9 mouse cellular contexts compared by ENCODE assay signal in genomic region chr11:16831974-16832464, GRCm38 (mm10).
DNase-seq lines count a peak whose midpoint lies in the region; ATAC-seq and TF ChIP-seq lines count a peak whose summit lies in the region.
"Had no signal": no experiment of that assay in that cellular context is flagged by ENCODE, and none has a peak within 500 bp of the region (broad histone marks: within the 10 kb centered on the region; RNA-seq: fewer than 3 reads in every experiment).

No protein-coding gene starts in this region.

- H3K27ac ChIP-seq in heart, adult 2 months: no peak overlapping the region
- peak overlapping the region; percentile 17; the same call in 1 of the 2 replicates for H3K27ac ChIP-seq in cortical plate, adult 2 months (ENCODE audit: insufficient read depth, low read length)
- H3K27ac ChIP-seq in hindbrain, embryonic 16.5 days (ENCODE audit: low read depth, low read length): peak overlapping the region; percentile 57; the same call in 1 of the 2 replicates
- H3K27ac ChIP-seq in midbrain, embryonic 16.5 days (ENCODE audit: low read length): no peak overlapping the region; the same call in 1 of the 2 replicates

- H3K9me3 ChIP-seq in hindbrain, embryonic 16.5 days (ENCODE audit: control insufficient read depth, low read length): no peaks in the 10 kb centered on the region
- no peaks in the 10 kb centered on the region for H3K9me3 ChIP-seq in midbrain, embryonic 16.5 days (replicated peaks; ENCODE audit: control insufficient read depth, low read length, poor library complexity, severe bottlenecking)

- H3K36me3 ChIP-seq in heart, adult 2 months (ENCODE audit: control insufficient read depth, insufficient read depth, low read length): no peaks in the 10 kb centered on the region
- no peaks in the 10 kb centered on the region for H3K36me3 ChIP-seq in hindbrain, embryonic 16.5 days (ENCODE audit: control insufficient read depth, insufficient read depth, low read length)
- H3K36me3 ChIP-seq in midbrain, embryonic 16.5 days (ENCODE audit: control insufficient read depth, insufficient read depth, low read length): no peaks in the 10 kb centered on the region

- intact Hi-C loops in heart, adult 2 months (cut with DNase I): no loop called here

- H3K9ac ChIP-seq in heart, adult 2 months (ENCODE audit: low read depth, low read length): no peak overlapping the region
- no peak overlapping the region for H3K9ac ChIP-seq in hindbrain, embryonic 16.5 days (ENCODE audit: low read depth, low read length)
- no peak overlapping the region for H3K9ac ChIP-seq in midbrain, embryonic 16.5 days (ENCODE audit: low read depth, low read length)

- DNase-seq in heart, adult 2 months: peak; percentile 39 to 45
- DNase-seq in heart, adult 8-10 months (ENCODE audit: low spot score): no peak
- no peak for DNase-seq in kidney, adult 9 months
- DNase-seq in adrenal gland, postnatal 10 days: no peak
- no peak for DNase-seq in cerebellum, postnatal 36 days

- H3K27me3 ChIP-seq in heart, adult 2 months (ENCODE audit: control insufficient read depth, insufficient read depth, low read length): no peaks in the 10 kb centered on the region
- no peaks in the 10 kb centered on the region for H3K27me3 ChIP-seq in hindbrain, embryonic 16.5 days (replicated peaks; ENCODE audit: control insufficient read depth, insufficient read depth, low read length)
- no peaks in the 10 kb centered on the region for H3K27me3 ChIP-seq in midbrain, embryonic 16.5 days (ENCODE audit: control insufficient read depth, insufficient read depth, low read depth, low read length)

- TF ChIP-seq EP300 in heart, adult 2 months (IDR thresholded peaks at IDR 0.05; ENCODE audit: insufficient read depth, low read depth, low read length): no peak

- no peak overlapping the region for H3K4me3 ChIP-seq in heart, adult 2 months
- no peak overlapping the region for H3K4me3 ChIP-seq in cortical plate, adult 2 months (ENCODE audit: insufficient read depth, low read length)
- H3K4me3 ChIP-seq in hindbrain, embryonic 16.5 days (ENCODE audit: low read length): no peak overlapping the region
- no peak overlapping the region for H3K4me3 ChIP-seq in midbrain, embryonic 16.5 days (ENCODE audit: low read depth, low read length)
- H3K4me3 ChIP-seq: myocyte had no signal

- no peaks in the 10 kb centered on the region for H3K79me2 ChIP-seq in heart, adult 2 months (replicated peaks; ENCODE audit: control insufficient read depth, insufficient read depth, low read length)

- 0 out of 2 replicates have a peak, but pooled peaks cover 1% of the 10 kb centered on the region for H3K4me1 ChIP-seq in heart, adult 2 months (ENCODE audit: control insufficient read depth, insufficient read depth, low read length)
- H3K4me1 ChIP-seq in cortical plate, adult 2 months (ENCODE audit: control insufficient read depth, insufficient read depth, low read length): no peaks in the 10 kb centered on the region; the same call in 1 of the 2 replicates
- no peaks in the 10 kb centered on the region for H3K4me1 ChIP-seq in hindbrain, embryonic 16.5 days (ENCODE audit: control insufficient read depth, insufficient read depth, low read depth, low read length)
- H3K4me1 ChIP-seq in midbrain, embryonic 16.5 days (ENCODE audit: control insufficient read depth, insufficient read depth, low read length): peaks cover 2% of the 10 kb centered on the region; the same call in 1 of the 2 replicates

- WGBS in heart, adult 2 months: 72% methylated on average over 5 of the region's 5 CpGs
- 64% methylated on average over 5 of the region's 5 CpGs for WGBS in hindbrain, embryonic 16.5 days
- 56% methylated on average over 5 of the region's 5 CpGs for WGBS in midbrain, embryonic 16.5 days

- no peak overlapping the region for H3K4me2 ChIP-seq in hindbrain, embryonic 16.5 days (ENCODE audit: low read length)
- H3K4me2 ChIP-seq in midbrain, embryonic 16.5 days (ENCODE audit: low read length): no peak overlapping the region

- no peak for TF ChIP-seq POLR2A in heart, adult 2 months (IDR thresholded peaks at IDR 0.05; ENCODE audit: insufficient read depth, low read depth, low read length)
- TF ChIP-seq POLR2A in cortical plate, adult 2 months (IDR thresholded peaks at IDR 0.05; ENCODE audit: extremely low read depth, insufficient read depth, low read length): no peak

- TF ChIP-seq CTCF in heart, adult 2 months (IDR thresholded peaks at IDR 0.05): no peak
- no peak for TF ChIP-seq CTCF in cortical plate, adult 2 months (IDR thresholded peaks at IDR 0.05; ENCODE audit: extremely low read depth, insufficient read depth, low read length)

- peak; percentile 93 for ATAC-seq in hindbrain, embryonic 16.5 days
- peak; percentile 86 for ATAC-seq in midbrain, embryonic 16.5 days

Comparison
In these comparisons a context has a peak if more than half of its experiments do, and no peak if none do; other contexts are left out.
1. DNase-seq: peak in heart, adult 2 months (2 of 2); none in heart, adult 8-10 months (single experiment), kidney, adult 9 months (single experiment), adrenal gland, postnatal 10 days (single experiment) and cerebellum, postnatal 36 days (0 of 2).
2. H3K27ac ChIP-seq: peak in cortical plate, adult 2 months (single experiment) and hindbrain, embryonic 16.5 days (single experiment); none in heart, adult 2 months (single experiment) and midbrain, embryonic 16.5 days (single experiment).